Mouse (Mus musculus): ENCODE measurements around the gene Zfp217. TPM values are rescaled to one million over a fixed set of nuclear protein-coding genes. Genes with fewer than 3 reads are reported as not detected.

Zfp217 gene
- polyA plus RNA-seq, 1 experiment from 2014 or later: 4.1 TPM

DNA sequence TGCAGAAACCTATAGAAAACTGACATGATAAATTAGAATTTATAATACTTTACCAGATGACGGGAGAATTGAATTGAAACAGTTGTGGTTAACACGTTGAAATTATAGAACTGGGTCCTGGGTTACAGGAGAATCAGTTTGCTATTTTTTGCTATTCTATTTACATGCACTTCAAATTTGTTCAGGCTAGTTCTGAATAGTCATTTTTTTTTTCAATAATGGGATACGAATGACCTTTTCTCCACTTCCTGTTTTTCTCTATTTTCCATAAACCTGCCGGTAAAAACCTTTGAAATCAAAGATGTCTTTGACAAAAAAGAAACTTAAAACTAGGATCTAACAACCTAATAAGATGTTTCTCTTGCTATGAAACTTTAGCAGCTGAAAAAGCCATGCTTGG lies 733 bp downstream of the Zfp217 start:
- Histone ChIP-seq H3K4me3 (replicated peaks) (no peak overlapping the region), H3K9me3 (replicated peaks) (no peaks in the 10 kb centered on the region), H3K9ac (no peak overlapping the region), H3K4me1 (peaks cover 9% of the 10 kb centered on the region), H3K27ac (replicated peaks) (peak overlapping the region; percentile 66), H3K27me3 (no peaks in the 10 kb centered on the region), H3K36me3 (no peaks in the 10 kb centered on the region), H3K4me2 (replicated peaks) (peak overlapping the region; percentile 24; the same call in 1 of the 2 replicates)
- WGBS: 46% methylated on average over 4 of the region's 4 CpGs
- ATAC-seq (ENCODE audit: insufficient number of reproducible peaks, low FRiP score, low TSS enrichment, low read depth): no peak

DNA sequence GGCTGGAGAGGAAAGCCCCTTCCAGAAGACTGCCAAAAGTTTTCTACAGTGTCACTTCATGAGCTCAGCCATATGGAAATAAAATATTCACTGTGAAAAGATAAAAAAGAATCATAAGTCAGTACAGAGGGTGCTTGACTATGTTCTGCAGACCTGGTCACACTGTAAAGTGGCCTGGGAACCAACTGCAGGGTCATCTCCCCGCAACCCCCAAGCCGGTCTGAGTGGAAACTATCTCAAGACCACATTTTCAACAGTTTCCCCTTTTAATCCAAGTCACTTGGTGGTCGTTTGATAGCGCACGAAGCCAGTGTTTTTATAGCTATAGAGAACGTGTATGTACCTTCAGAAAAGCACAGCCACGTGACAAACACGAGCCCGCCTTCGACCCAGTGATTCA lies 3.6 kb downstream of the Zfp217 start:
- no peak overlapping the region for H3K9ac ChIP-seq
- no peak for ATAC-seq (ENCODE audit: insufficient number of reproducible peaks, low FRiP score, low TSS enrichment, low read depth)
- no peaks in the 10 kb centered on the region for H3K27me3 ChIP-seq
- H3K36me3 ChIP-seq: no peaks in the 10 kb centered on the region
- H3K4me3 ChIP-seq (replicated peaks): no peak overlapping the region
- no peak overlapping the region for H3K4me2 ChIP-seq (replicated peaks)
- H3K27ac ChIP-seq (replicated peaks): no peak overlapping the region
- H3K9me3 ChIP-seq (replicated peaks): no peaks in the 10 kb centered on the region
- H3K4me1 ChIP-seq: peaks cover 9% of the 10 kb centered on the region
- 84% methylated on average over 10 of the region's 10 CpGs for WGBS

DNA sequence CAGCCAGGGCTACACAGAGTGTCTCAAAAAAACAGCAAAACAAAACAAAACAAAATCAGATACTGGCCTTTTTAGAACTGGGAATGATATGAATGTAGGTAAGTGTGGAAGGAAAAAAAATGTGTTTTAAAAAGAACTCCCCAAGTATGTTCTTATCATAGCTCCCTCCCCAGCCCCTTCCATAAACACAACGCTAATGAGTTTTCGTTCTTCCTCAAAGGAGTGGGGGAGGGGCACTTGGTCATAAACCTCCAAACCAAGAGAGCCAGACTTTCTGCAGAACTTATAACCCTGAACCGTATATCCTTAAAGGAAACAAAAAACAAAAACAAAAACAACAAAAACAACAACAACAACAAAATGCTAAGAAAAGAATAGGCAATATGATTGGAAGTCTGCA lies 4.0 kb downstream of the Zfp217 start:
- 34% methylated on average over 3 of the region's 3 CpGs for WGBS
- Histone ChIP-seq H3K4me1 (peaks cover 9% of the 10 kb centered on the region), H3K4me2 (replicated peaks) (no peak overlapping the region), H3K4me3 (replicated peaks) (no peak overlapping the region), H3K9me3 (replicated peaks) (no peaks in the 10 kb centered on the region), H3K9ac (no peak overlapping the region), H3K27ac (replicated peaks) (no peak overlapping the region), H3K27me3 (no peaks in the 10 kb centered on the region), H3K36me3 (no peaks in the 10 kb centered on the region)
- ATAC-seq (ENCODE audit: insufficient number of reproducible peaks, low FRiP score, low TSS enrichment, low read depth): no peak

DNA sequence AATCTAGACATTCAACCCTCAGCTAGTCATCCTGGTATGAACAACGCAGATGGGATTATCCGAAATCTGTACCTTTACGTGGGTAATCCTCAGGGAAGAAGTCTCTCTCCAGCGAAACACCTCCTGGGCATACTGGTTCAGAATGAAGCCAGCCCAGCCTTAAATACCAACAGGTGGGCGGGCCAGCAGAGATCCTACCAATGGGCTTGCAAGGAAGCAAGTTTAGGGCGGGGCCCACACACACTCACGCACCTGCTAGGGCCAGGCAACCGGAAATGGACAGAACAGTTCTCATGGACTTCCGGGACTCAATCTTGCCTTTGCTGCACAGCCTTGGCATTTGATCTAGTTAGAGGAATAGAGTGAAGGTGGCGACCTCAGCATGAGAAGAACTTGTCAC lies 5.4 kb downstream of the Zfp217 start:
- H3K27ac ChIP-seq (replicated peaks): no peak overlapping the region
- peaks cover 1% of the 10 kb centered on the region; the same call in 1 of the 2 replicates for H3K4me1 ChIP-seq
- WGBS: 86% methylated on average over 10 of the region's 10 CpGs
- H3K9ac ChIP-seq: no peak overlapping the region
- no peaks in the 10 kb centered on the region for H3K36me3 ChIP-seq
- no peak for ATAC-seq (ENCODE audit: insufficient number of reproducible peaks, low FRiP score, low TSS enrichment, low read depth)
- H3K9me3 ChIP-seq (replicated peaks): no peaks in the 10 kb centered on the region
- no peaks in the 10 kb centered on the region for H3K27me3 ChIP-seq
- no peak overlapping the region for H3K4me2 ChIP-seq (replicated peaks)
- no peak overlapping the region for H3K4me3 ChIP-seq (replicated peaks)

DNA sequence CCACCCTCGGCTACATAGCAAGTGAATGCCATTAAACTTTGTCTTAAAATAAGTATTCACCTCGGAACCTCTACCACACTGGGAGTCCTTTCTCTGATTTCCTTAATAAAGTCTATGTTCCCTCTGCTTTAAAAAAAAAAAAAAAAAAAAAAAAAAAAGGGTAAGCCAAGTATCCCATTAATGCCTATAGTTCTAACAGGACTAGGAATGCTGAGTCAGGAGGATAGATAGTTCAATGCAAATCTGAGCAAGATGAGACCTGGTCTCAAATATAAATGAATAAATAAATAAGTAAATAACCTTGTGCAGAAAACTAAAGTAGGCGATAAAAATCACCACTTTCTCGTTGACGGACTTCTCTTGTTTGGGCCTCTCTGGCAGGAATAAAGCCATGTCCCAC lies 6.4 kb downstream of the Zfp217 start:
- no peaks in the 10 kb centered on the region for H3K9me3 ChIP-seq (replicated peaks)
- 88% methylated on average over 5 of the region's 5 CpGs for WGBS
- no peaks in the 10 kb centered on the region for H3K27me3 ChIP-seq
- no peaks in the 10 kb centered on the region for H3K36me3 ChIP-seq
- H3K27ac ChIP-seq (replicated peaks): no peak overlapping the region
- H3K4me1 ChIP-seq: no peaks in the 10 kb centered on the region
- H3K9ac ChIP-seq: no peak overlapping the region
- H3K4me2 ChIP-seq (replicated peaks): no peak overlapping the region
- ATAC-seq (ENCODE audit: insufficient number of reproducible peaks, low FRiP score, low TSS enrichment, low read depth): no peak
- no peak overlapping the region for H3K4me3 ChIP-seq (replicated peaks)

DNA sequence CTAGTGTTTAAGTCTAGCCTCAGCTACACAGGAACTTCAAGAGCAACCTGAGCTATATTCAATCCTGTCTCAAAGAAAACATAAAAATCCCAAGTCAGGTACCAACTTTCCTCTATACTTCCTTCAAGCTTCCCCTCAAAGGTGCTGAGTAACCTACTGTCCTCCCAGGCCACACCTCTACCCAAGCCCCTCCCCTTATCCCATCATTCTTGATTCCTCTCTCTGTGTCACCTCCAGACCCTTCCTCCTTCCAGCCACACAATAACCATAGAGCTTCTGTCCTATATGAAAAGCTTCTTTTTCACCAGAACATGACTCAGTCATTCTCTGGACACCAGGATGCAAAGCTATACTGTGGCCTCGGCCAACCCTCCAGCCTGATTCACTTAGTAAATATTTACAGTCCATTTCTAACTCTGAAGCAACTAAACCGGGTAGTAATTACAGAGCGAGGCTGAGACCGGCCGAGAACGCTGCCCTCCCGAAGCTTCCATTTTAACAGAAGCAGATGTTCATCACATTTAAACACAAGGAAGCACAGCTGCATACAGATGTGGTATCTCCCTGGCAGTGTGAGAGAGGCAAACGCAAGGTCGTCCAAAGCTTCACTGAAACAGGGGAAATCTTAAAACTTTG lies 8.4 kb downstream of the Zfp217 start:
- no peaks in the 10 kb centered on the region for H3K36me3 ChIP-seq
- no peaks in the 10 kb centered on the region for H3K9me3 ChIP-seq (replicated peaks)
- no peak for ATAC-seq (ENCODE audit: insufficient number of reproducible peaks, low FRiP score, low TSS enrichment, low read depth)
- H3K4me2 ChIP-seq (replicated peaks): no peak overlapping the region; the same call in 1 of the 2 replicates
- H3K27ac ChIP-seq (replicated peaks): no peak overlapping the region
- WGBS: 24% methylated on average over 9 of the region's 9 CpGs
- 0 out of 2 replicates have a peak, but pooled peaks cover 3% of the 10 kb centered on the region for H3K4me1 ChIP-seq
- H3K9ac ChIP-seq: no peak overlapping the region
- H3K27me3 ChIP-seq: no peaks in the 10 kb centered on the region
- H3K4me3 ChIP-seq (replicated peaks): no peak overlapping the region

DNA sequence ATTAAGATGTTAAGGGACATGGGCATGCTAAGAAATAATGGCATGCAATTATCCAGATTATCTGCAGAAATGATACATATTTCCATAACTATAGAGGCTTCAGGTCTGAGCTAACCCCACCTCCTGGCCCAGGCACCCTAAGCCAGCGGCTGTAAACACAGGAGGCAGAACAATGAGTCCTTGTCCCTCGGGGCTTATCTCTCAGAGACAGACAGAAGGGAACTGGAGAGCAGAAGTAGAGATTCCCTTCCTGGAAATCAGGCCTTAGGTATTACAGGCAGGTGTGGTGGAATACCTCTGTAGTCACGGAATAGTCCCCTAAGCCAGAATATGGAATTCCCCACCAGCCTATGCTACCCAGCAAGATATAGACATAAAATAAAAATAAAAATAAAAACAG lies 11.0 kb downstream of the Zfp217 start:
- Histone ChIP-seq H3K9me3 (replicated peaks) (no peaks in the 10 kb centered on the region), H3K27me3 (no peaks in the 10 kb centered on the region), H3K4me1 (peaks cover 15% of the 10 kb centered on the region; the same call in 1 of the 2 replicates), H3K4me2 (replicated peaks) (no peak overlapping the region), H3K36me3 (no peaks in the 10 kb centered on the region), H3K27ac (replicated peaks) (no peak overlapping the region), H3K4me3 (replicated peaks) (no peak overlapping the region), H3K9ac (no peak overlapping the region)
- ATAC-seq (ENCODE audit: insufficient number of reproducible peaks, low FRiP score, low TSS enrichment, low read depth): no peak
- WGBS: 37% methylated on average over 3 of the region's 3 CpGs

DNA sequence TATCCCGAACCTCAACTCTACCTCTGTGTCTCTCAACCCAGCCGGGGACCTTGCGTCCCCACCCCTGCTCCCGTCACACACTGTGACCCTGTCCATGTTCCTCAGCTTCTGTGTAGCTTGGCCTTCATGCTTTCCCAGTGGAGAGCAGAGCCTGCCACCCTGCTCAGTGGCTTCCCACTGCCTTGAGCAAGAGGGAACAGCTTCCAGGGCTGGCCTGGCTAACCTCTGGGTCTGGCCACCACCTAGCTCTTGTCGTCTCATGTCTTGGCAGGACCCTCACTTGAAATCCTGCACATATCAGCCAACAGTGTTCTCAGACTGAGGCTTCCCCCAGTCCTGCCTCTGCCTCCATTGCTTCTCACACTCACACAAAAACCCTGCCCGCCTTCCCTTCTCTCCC lies 12.1 kb downstream of the Zfp217 start:
- WGBS: 90% methylated on average over 6 of the region's 6 CpGs
- ATAC-seq (ENCODE audit: insufficient number of reproducible peaks, low FRiP score, low TSS enrichment, low read depth): no peak
- Histone ChIP-seq H3K9ac (no peak overlapping the region), H3K27me3 (no peaks in the 10 kb centered on the region), H3K27ac (replicated peaks) (no peak overlapping the region), H3K4me2 (replicated peaks) (no peak overlapping the region), H3K36me3 (no peaks in the 10 kb centered on the region), H3K9me3 (replicated peaks) (no peaks in the 10 kb centered on the region), H3K4me1 (peaks cover 15% of the 10 kb centered on the region; the same call in 1 of the 2 replicates), H3K4me3 (replicated peaks) (no peak overlapping the region)

DNA sequence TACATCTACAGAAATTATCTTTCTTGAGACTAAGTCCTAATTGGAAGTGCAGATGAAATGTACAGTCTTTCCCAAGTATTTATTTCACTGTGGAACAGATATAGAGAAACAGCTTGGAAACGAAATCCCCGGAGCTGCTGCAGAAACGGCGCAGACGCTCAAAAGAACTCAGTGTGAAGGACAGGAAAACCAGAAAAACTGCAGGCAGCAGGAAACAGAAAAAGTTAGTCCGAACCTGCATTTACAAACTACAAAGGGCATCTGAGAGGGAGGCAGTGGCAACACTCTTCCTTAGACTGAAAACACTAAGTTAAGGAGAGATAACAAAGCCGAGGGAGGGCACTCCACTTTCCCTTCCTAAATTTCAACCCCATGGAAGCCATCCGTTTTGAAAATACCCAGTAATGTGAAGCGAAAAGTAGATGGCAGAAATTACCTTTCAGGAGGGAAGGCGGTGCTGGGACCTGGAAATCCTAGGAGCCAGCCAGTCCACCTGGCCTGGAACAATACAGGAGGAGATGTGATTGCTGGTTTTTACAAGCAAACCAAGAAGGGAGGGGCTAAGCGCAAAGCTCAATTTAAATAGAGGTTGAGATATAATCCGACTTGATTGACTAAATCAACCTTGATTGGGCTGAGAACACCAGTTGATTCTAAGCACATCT lies 13.7 kb downstream of the Zfp217 start:
- H3K36me3 ChIP-seq: no peaks in the 10 kb centered on the region
- no peak overlapping the region; the same call in 1 of the 2 replicates for H3K9ac ChIP-seq
- H3K4me3 ChIP-seq (replicated peaks): peak overlapping the region; percentile 86
- H3K4me1 ChIP-seq: peaks cover 25% of the 10 kb centered on the region
- H3K27ac ChIP-seq (replicated peaks): peak overlapping the region; percentile 90
- 12% methylated on average over 12 of the region's 12 CpGs for WGBS
- H3K4me2 ChIP-seq (replicated peaks): peak overlapping the region; percentile 73
- ATAC-seq (ENCODE audit: insufficient number of reproducible peaks, low FRiP score, low TSS enrichment, low read depth): no peak
- no peaks in the 10 kb centered on the region for H3K9me3 ChIP-seq (replicated peaks)
- H3K27me3 ChIP-seq: no peaks in the 10 kb centered on the region

DNA sequence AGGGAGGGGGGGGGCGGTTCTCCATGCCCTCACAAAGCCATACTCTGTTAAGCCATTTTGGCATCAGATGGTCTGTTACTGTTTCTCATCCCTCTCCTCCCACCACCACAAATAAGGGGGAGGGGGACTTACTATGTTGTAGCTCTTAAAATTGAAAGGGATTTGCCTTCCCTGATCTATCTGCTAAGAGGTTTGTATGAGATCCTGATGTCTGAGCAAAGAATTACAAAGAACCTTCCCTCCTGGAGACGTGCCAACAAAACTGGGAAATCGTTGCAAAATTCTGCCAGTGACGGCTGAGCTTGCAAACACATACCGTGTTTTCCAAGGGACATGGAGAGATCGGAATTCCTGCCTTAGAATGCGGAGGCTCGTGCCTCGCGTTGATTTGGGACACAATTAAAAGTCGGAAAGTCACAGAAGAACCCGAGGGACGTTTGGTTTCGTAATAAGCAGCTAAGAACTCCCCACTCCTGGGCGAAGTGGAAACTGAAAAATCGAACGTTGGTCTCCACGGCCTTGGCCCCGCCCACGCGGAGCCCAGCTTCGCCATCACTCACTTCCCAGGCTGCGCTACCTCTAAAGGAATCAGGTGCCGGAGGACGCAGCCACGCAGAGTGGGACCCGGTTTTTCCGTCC lies 14.7 kb downstream of the Zfp217 start:
- ATAC-seq (ENCODE audit: insufficient number of reproducible peaks, low FRiP score, low TSS enrichment, low read depth): no peak

DNA sequence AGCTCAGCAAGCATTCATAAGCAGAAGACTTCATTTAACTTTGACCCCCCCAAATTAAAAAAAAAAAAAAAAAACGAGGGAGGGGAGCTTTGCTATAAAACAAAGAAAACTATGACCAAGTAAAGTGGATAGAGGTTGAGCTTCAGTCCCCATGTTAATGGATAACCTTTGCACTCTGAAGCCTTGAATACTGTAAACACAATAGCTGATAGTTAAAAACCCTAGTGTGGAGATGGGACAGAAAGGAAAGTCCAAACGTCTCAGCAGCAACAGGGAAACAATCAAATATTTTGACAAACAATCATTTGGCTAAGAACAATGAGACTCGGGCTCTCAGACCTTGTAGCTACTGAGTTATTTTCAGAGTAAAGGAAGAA lies 15.2 kb downstream of the Zfp217 start:
- no peaks in the 10 kb centered on the region for H3K36me3 ChIP-seq
- H3K9ac ChIP-seq: no peak overlapping the region
- 1% methylated on average over 3 of the region's 3 CpGs for WGBS
- H3K4me3 ChIP-seq (replicated peaks): peak overlapping the region; percentile 86
- peak overlapping the region; percentile 90 for H3K27ac ChIP-seq (replicated peaks)
- peak overlapping the region; percentile 73 for H3K4me2 ChIP-seq (replicated peaks)
- H3K4me1 ChIP-seq: peaks cover 39% of the 10 kb centered on the region
- ATAC-seq (ENCODE audit: insufficient number of reproducible peaks, low FRiP score, low TSS enrichment, low read depth): no peak
- no peaks in the 10 kb centered on the region for H3K9me3 ChIP-seq (replicated peaks)
- no peaks in the 10 kb centered on the region for H3K27me3 ChIP-seq

More for the DNA sequence above, 14.7 kb downstream of the Zfp217 start:
- peak overlapping the region; percentile 86 for H3K4me3 ChIP-seq (replicated peaks)
- no peaks in the 10 kb centered on the region for H3K27me3 ChIP-seq
- peak overlapping the region; percentile 63 for H3K9ac ChIP-seq
- WGBS: under 1% methylated on average over 28 of the region's 28 CpGs
- no peaks in the 10 kb centered on the region for H3K36me3 ChIP-seq
- H3K27ac ChIP-seq (replicated peaks): peak overlapping the region; percentile 90
- no peaks in the 10 kb centered on the region for H3K9me3 ChIP-seq (replicated peaks)
- peaks cover 35% of the 10 kb centered on the region for H3K4me1 ChIP-seq
- H3K4me2 ChIP-seq (replicated peaks): peak overlapping the region; percentile 73

Data from embryonic facial prominence, embryonic 15.5 days (tissue).